Comparison of ENCODE assay signal across 8 mouse cellular contexts in genomic region chr6:47835984-47836521, GRCm38 (mm10). TPM values are rescaled to one million over a fixed set of nuclear protein-coding genes. Genes with fewer than 3 reads are reported as not detected.
DNase-seq lines count a peak whose midpoint lies in the region; ATAC-seq and TF ChIP-seq lines count a peak whose summit lies in the region.

No protein-coding gene starts in this region.

- peak overlapping the region; percentile 88 for H3K4me3 ChIP-seq in erythroblast, embryonic 14.5 days (replicated peaks)
- peak overlapping the region; percentile 90 for H3K4me3 ChIP-seq in heart, postnatal 0 days (ENCODE audit: low read depth, low read length)
- H3K4me3 ChIP-seq in neural tube, embryonic 13.5 days, result peak overlapping the region; percentile 96
- H3K4me3 ChIP-seq in stomach, postnatal 0 days (ENCODE audit: low read depth, low read length), result peak overlapping the region; percentile 96

- WGBS in heart, postnatal 0 days, result under 1% methylated on average over 49 of the region's 49 CpGs
- WGBS in neural tube, embryonic 13.5 days, result under 1% methylated on average over 49 of the region's 49 CpGs
- 0% methylated on average over 47 of the region's 49 CpGs for WGBS in stomach, postnatal 0 days

- no peak for TF ChIP-seq EP300 in heart, postnatal 0 days (IDR thresholded peaks at IDR 0.05; ENCODE audit: low read depth)
- TF ChIP-seq EP300 in stomach, postnatal 0 days (optimal IDR thresholded peaks at IDR 0.05), result no peak

- no peak for TF ChIP-seq CTCF in heart, postnatal 0 days (IDR thresholded peaks at IDR 0.05; ENCODE audit: low read depth)
- no peak for TF ChIP-seq CTCF in stomach, postnatal 0 days (IDR thresholded peaks at IDR 0.05; ENCODE audit: low read depth)

- H3K4me1 ChIP-seq in erythroblast, embryonic 14.5 days (ENCODE audit: control insufficient read depth), result peaks cover 39% of the 10 kb centered on the region
- peaks cover 14% of the 10 kb centered on the region for H3K4me1 ChIP-seq in heart, postnatal 0 days (ENCODE audit: control insufficient read depth, insufficient read depth)
- peaks cover 23% of the 10 kb centered on the region for H3K4me1 ChIP-seq in neural tube, embryonic 13.5 days (replicated peaks)
- no peaks in the 10 kb centered on the region for H3K4me1 ChIP-seq in stomach, postnatal 0 days (replicated peaks; ENCODE audit: control insufficient read depth, insufficient read depth)

- H3K9me3 ChIP-seq in erythroblast, embryonic 14.5 days (ENCODE audit: control insufficient read depth, low read length), result no peaks in the 10 kb centered on the region
- H3K9me3 ChIP-seq in heart, postnatal 0 days (replicated peaks; ENCODE audit: control insufficient read depth, low read length), result no peaks in the 10 kb centered on the region
- H3K9me3 ChIP-seq in neural tube, embryonic 13.5 days, result no peaks in the 10 kb centered on the region
- no peaks in the 10 kb centered on the region for H3K9me3 ChIP-seq in stomach, postnatal 0 days (ENCODE audit: control insufficient read depth, low read length)

- H3K27me3 ChIP-seq in erythroblast, embryonic 14.5 days (ENCODE audit: control insufficient read depth), result no peaks in the 10 kb centered on the region
- no peaks in the 10 kb centered on the region for H3K27me3 ChIP-seq in heart, postnatal 0 days (ENCODE audit: control insufficient read depth, insufficient read depth, low read length)
- no peaks in the 10 kb centered on the region for H3K27me3 ChIP-seq in neural tube, embryonic 13.5 days
- no peaks in the 10 kb centered on the region for H3K27me3 ChIP-seq in stomach, postnatal 0 days (ENCODE audit: control insufficient read depth, insufficient read depth, low read length)

- peak; percentile 72 for ATAC-seq in heart, postnatal 0 days (ENCODE audit: insufficient read depth, low read depth)
- peak; percentile 92 for ATAC-seq in neural tube, embryonic 13.5 days (ENCODE audit: low read depth)
- ATAC-seq in stomach, postnatal 0 days (ENCODE audit: low FRiP score, low TSS enrichment), result peak; percentile 59

- H3K36me3 ChIP-seq in erythroblast, embryonic 14.5 days (ENCODE audit: control insufficient read depth), result peaks cover 5% of the 10 kb centered on the region
- H3K36me3 ChIP-seq in heart, postnatal 0 days (replicated peaks; ENCODE audit: control insufficient read depth, insufficient read depth, low read length), result 0 out of 2 replicates have a peak, but pooled peaks cover 9% of the 10 kb centered on the region
- peaks cover 10% of the 10 kb centered on the region for H3K36me3 ChIP-seq in neural tube, embryonic 13.5 days
- no peaks in the 10 kb centered on the region for H3K36me3 ChIP-seq in stomach, postnatal 0 days (ENCODE audit: control insufficient read depth, insufficient read depth, low read length)

- peak overlapping the region; percentile 97 for H3K27ac ChIP-seq in heart, postnatal 0 days (ENCODE audit: low read depth)
- peak overlapping the region; percentile 99 for H3K27ac ChIP-seq in neural tube, embryonic 13.5 days (replicated peaks)
- H3K27ac ChIP-seq in stomach, postnatal 0 days (replicated peaks), result peak overlapping the region; percentile 98

- DNase-seq in CD8-positive naive resting alpha-beta T cell, adult 2 months (ENCODE audit: low read depth in 2 of 2, low spot score in 2 of 2), result peak; percentile 16 to 51
- DNase-seq in brain, adult 2 months (ENCODE audit: low read depth, low spot score), result peak; percentile 81
- DNase-seq in heart, postnatal 0 days (ENCODE audit: low spot score), result no peak
- peak; percentile 58 to 75 for DNase-seq in kidney, postnatal 36 days
- DNase-seq in lung, adult 18-20 months, result peak; percentile 39 to 62
- peak; percentile 66 for DNase-seq in stomach, postnatal 0 days (ENCODE audit: low spot score)

- H3K9ac ChIP-seq in heart, postnatal 0 days (replicated peaks; ENCODE audit: low read depth, low read length), result peak overlapping the region; percentile 96
- peak overlapping the region; percentile 96 for H3K9ac ChIP-seq in neural tube, embryonic 13.5 days
- peak overlapping the region; percentile 94 for H3K9ac ChIP-seq in stomach, postnatal 0 days (ENCODE audit: low read length)

- H3K4me2 ChIP-seq in heart, postnatal 0 days (ENCODE audit: low read depth, low read length), result peak overlapping the region; percentile 85
- peak overlapping the region; percentile 77 for H3K4me2 ChIP-seq in neural tube, embryonic 13.5 days
- peak overlapping the region; percentile 75 for H3K4me2 ChIP-seq in stomach, postnatal 0 days (replicated peaks; ENCODE audit: low read depth)

RNA-seq across cellular contexts. Expression of gene Zfp398, which starts 0.6 kb away (rescaled TPM):
- polyA plus RNA-seq in erythroblast, embryonic 14.5 days (2012), result 0.04 and 0.06 TPM in 2 replicates
- 6.7 and 9.1 TPM in 2 replicates for total RNA-seq in heart, postnatal 0 days (2014; rRNA removed; ENCODE audit: low replicate concordance)
- 2.9 and 3.0 TPM in 2 replicates for polyA plus RNA-seq in heart, postnatal 0 days (2015; fragmentation: Nextera tagmentation; extraction: Ambion mirVana)
- 15.7 and 17.3 TPM in 2 replicates for polyA plus RNA-seq in neural tube, embryonic 13.5 days (2015; fragmentation: Nextera tagmentation; extraction: Ambion mirVana)
- polyA plus RNA-seq in stomach, postnatal 0 days (2015; fragmentation: Nextera tagmentation; extraction: Ambion mirVana), result 3.8 and 4.0 TPM in 2 replicates

RNA-seq across cellular contexts. Expression of gene Zfp786, which starts 5.4 kb away (rescaled TPM):
- polyA plus RNA-seq in erythroblast, embryonic 14.5 days (2012), result not detected in 2 replicates
- 0.69 TPM in 1 of 2 replicates, not detected in the other for total RNA-seq in heart, postnatal 0 days (2014; rRNA removed; ENCODE audit: low replicate concordance)
- 0.70 and 0.85 TPM in 2 replicates for polyA plus RNA-seq in heart, postnatal 0 days (2015; fragmentation: Nextera tagmentation; extraction: Ambion mirVana)
- 16.6 and 17.1 TPM in 2 replicates for polyA plus RNA-seq in neural tube, embryonic 13.5 days (2015; fragmentation: Nextera tagmentation; extraction: Ambion mirVana)
- 1.0 and 1.1 TPM in 2 replicates for polyA plus RNA-seq in stomach, postnatal 0 days (2015; fragmentation: Nextera tagmentation; extraction: Ambion mirVana)

RNA-seq across cellular contexts. Expression of gene Pdia4, which starts 22.8 kb away (rescaled TPM):
- 0.02 and 0.07 TPM in 2 replicates for polyA plus RNA-seq in erythroblast, embryonic 14.5 days (2012)
- total RNA-seq in heart, postnatal 0 days (2014; rRNA removed; ENCODE audit: low replicate concordance), result 36.0 and 45.1 TPM in 2 replicates
- polyA plus RNA-seq in heart, postnatal 0 days (2015; fragmentation: Nextera tagmentation; extraction: Ambion mirVana), result 51.4 and 66.0 TPM in 2 replicates
- polyA plus RNA-seq in neural tube, embryonic 13.5 days (2015; fragmentation: Nextera tagmentation; extraction: Ambion mirVana), result 187 and 204 TPM in 2 replicates
- polyA plus RNA-seq in stomach, postnatal 0 days (2015; fragmentation: Nextera tagmentation; extraction: Ambion mirVana), result 169 and 180 TPM in 2 replicates

RNA-seq across cellular contexts. Expression of gene Zfp282, which starts 41.0 kb away (rescaled TPM):
- 0.32 and 0.48 TPM in 2 replicates for polyA plus RNA-seq in erythroblast, embryonic 14.5 days (2012)
- total RNA-seq in heart, postnatal 0 days (2014; rRNA removed; ENCODE audit: low replicate concordance), result 10.3 and 20.5 TPM in 2 replicates
- polyA plus RNA-seq in heart, postnatal 0 days (2015; fragmentation: Nextera tagmentation; extraction: Ambion mirVana), result 4.8 and 5.4 TPM in 2 replicates
- polyA plus RNA-seq in neural tube, embryonic 13.5 days (2015; fragmentation: Nextera tagmentation; extraction: Ambion mirVana), result 22.1 and 23.0 TPM in 2 replicates
- polyA plus RNA-seq in stomach, postnatal 0 days (2015; fragmentation: Nextera tagmentation; extraction: Ambion mirVana), result 6.8 and 7.5 TPM in 2 replicates

Comparison
In these comparisons a context has a peak if more than half of its experiments do, and no peak if none do; other contexts are left out.
1. RNA of gene Pdia4, which starts 22.8 kb away (polyA plus RNA-seq): 187 to 204 TPM in neural tube, embryonic 13.5 days, 169 to 180 TPM in stomach, postnatal 0 days and 51.4 to 66.0 TPM in heart, postnatal 0 days; 0.02 to 0.07 TPM in erythroblast, embryonic 14.5 days; every median in the first group is over 10 times any median in the second.
2. Peak in every context shown above with its lines, with median percentiles within 50 percentile points of each other: H3K4me3 ChIP-seq, ATAC-seq, H3K27ac ChIP-seq, H3K4me2 ChIP-seq and H3K9ac ChIP-seq.